Mouse (Mus musculus): ENCODE measurements around the gene Sema4d.

DNA sequence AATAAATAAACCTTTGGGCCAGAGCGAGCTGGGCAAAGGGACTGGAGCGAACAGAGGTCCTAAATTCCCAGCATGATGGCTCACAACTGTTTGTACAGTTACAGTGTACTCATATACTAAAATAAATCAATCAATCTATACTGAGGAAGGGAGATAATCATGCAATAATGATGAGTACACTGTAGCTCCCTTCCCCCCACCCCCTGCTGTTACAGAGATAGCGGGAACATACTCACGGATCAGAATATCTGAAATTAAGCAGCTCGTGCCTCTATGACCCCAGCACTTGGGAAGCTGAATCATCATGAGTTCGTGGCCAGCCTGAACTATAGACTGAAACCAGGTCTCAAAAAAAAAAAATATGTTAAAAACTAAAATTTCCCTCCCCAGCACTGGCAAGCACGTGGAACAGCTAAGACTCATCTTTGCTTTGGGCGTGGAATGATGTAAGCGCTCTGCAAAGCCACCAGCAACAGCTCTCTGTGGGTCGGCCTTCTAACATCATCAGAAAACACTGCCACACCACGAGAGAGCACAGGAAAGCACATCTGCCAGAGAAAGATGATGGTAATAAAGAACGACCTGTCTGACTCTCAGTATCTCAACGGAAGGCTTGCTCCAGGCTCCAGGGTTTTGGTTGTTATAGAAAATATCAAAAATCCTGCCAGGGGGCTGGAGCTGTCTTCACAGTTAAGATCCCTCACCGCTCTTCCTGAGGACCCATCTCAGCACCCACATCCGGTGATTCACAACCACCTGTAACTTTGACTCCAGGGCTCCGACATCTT lies 6.4 kb upstream of the Sema4d start:
- TF ChIP-seq CTCF (IDR thresholded peaks at IDR 0.05; ENCODE audit: low read depth): no peak
- TF ChIP-seq EP300 (IDR thresholded peaks at IDR 0.05; ENCODE audit: low read depth): no peak
